Mouse (Mus musculus): ENCODE measurements around the gene Olfr1154.

The Olfr1154 gene

DNA sequence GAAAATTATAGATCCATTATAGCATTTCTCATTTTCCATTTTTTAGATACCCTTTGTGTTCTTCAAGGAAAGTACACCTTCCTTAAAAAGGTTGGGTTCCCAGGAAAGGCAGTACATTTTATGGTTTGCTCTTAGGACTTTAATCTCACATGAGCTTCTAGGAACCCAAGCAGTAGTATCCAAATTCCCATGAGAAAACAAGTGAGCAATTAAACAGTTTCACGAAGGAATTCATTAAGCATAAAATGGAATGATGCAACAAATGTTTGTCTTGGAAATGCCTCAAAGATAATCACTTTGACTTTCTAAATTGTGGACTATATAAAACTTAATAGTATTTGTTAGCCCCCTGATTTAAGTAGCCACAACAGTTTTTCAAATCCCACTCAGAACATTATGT lies at the start of gene Olfr1154:
TSS of gene Olfr1154 (minus strand) at position 101 of the 400 bp plus-strand sequence.
- no peak for DNase-seq (ENCODE audit: low spot score in 2 of 2)

- DNase-seq (ENCODE audit: low spot score in 2 of 2), result no peak
These were observed 48.0 kb upstream of the Olfr1154 start, which contains the start of gene Olfr1156 for GRCm38 (mm10) chr2:87953000-87953399. Gene Olfr1156, minus strand, starts transcription at chr2:87953100.

DNA sequence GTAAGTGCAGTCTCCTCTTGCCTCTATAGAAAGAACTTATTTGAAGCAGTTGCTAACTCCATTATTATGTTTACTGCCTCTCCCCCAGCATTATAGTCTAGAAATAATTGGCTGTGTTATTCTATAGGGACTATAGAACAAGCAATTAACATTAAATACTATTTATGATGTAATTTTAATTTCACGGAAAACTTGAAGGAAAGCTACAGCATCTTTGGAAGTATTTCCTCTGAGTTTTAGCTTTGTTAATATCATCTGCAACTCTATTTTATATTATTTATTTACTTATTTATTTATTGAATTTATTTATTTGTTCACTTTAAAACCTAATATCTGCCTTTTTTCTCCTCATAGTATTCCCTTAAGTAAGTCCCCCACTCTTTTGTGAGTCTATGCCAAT lies 40.1 kb upstream of the Olfr1154 start, which contains the start of gene Olfr1155:
TSS of gene Olfr1155 (minus strand) at position 101 of the 400 bp plus-strand sequence.
- no peak for DNase-seq (ENCODE audit: low spot score in 2 of 2)

- no peak for DNase-seq (ENCODE audit: low spot score in 2 of 2)
These were observed 10.3 kb downstream of the Olfr1154 start, which contains the start of gene Olfr1153 for GRCm38 (mm10) chr2:87894662-87895061. Gene Olfr1153, plus strand, starts transcription at chr2:87894962.

DNA sequence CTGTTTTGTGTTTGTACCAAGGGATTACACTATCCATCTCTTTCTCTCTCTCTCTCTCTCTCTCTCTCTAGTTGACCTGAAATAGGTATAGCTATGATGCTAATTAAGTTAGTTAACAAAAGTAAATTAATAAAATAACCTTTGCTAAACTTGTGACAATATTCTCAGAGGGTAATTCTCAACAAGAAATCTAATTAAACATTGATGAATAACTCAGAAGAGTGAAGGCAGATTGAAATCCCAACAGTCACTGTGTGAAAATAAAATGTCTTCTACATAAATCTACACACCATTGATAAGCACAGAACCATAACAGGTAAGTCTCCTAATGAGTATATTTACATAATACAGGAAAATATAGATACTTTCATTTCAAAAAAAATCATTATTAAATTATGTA lies 38.8 kb downstream of the Olfr1154 start, which contains the start of gene Olfr1152:
TSS of gene Olfr1152 (plus strand) at position 301 of the 400 bp plus-strand sequence.
- no peak for DNase-seq (ENCODE audit: low spot score in 2 of 2)

DNA sequence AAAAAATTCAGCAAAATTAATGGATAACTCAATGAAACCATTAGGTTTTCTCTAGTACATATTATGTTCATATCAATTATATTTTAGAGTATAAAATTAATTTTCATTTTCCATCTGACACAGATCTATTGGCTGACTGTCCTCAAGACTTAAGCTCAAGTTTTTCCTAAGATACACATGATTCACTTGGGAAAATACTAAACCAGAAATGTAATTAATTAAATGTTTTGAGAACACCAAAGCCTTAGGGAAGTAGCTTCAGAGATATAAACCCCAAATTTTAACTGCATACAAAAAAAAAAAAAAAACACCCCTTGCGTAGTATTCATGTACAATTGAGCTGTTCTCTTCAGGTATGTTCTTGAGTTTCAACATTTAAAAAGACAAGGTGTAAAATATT lies 49.4 kb downstream of the Olfr1154 start, which contains the start of gene Olfr1151:
TSS of gene Olfr1151 (plus strand) at position 301 of the 400 bp plus-strand sequence.
- no peak for DNase-seq (ENCODE audit: low spot score in 2 of 2)

Measured in thymus, postnatal 10 days (tissue).